ENCODE assay signal across 13 mouse cellular contexts in the genomic region with DNA sequence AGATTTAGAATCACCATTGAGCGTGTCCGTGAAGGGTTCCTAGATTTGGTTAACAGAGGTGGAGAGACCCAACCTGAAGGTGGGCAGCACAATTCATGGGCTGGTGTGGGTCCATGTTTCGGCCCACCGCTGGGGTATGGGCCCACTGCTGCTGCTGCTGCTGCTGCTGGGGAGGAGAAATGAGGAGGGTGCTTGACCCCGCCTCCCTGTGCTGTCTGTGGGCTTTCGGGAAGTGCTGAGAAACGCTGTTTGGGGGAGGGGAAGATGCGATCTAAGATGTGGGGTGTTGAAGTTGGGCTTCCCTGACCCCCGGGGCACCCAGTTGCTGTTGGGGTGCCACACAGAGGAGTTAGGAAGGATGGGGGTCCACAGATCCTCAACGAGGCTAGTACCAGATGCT. TPM values are rescaled to one million over a fixed set of nuclear protein-coding genes. Genes with fewer than 3 reads are reported as not detected.
DNase-seq lines count a peak whose midpoint lies in the region; ATAC-seq lines count a peak whose summit lies in the region.
"Had no signal": no experiment of that assay in that cellular context is flagged by ENCODE, and none has a peak within 500 bp of the region (broad histone marks: within the 10 kb centered on the region; RNA-seq: fewer than 3 reads in every experiment).

No protein-coding gene starts in this region.

- no peaks in the 10 kb centered on the region for H3K4me1 ChIP-seq in liver, embryonic 11.5 days (replicated peaks; ENCODE audit: control insufficient read depth, insufficient read depth, low read length)
- peaks cover 5% of the 10 kb centered on the region; the same call in 1 of the 2 replicates for H3K4me1 ChIP-seq in embryonic facial prominence, embryonic 10.5 days
- peaks cover 4% of the 10 kb centered on the region; the same call in 1 of the 2 replicates for H3K4me1 ChIP-seq in limb, embryonic 13.5 days

- no peak overlapping the region for H3K9ac ChIP-seq in liver, embryonic 11.5 days (ENCODE audit: low read depth, low read length)
- H3K9ac ChIP-seq in limb, embryonic 13.5 days = no peak overlapping the region; the same call in 1 of the 2 replicates
- H3K9ac ChIP-seq: hindbrain, embryonic 14.5 days had no signal

- no peak overlapping the region for H3K27ac ChIP-seq in liver, embryonic 11.5 days (ENCODE audit: low read depth, low read length)
- no peak overlapping the region for H3K27ac ChIP-seq in embryonic facial prominence, embryonic 10.5 days (replicated peaks)
- H3K27ac ChIP-seq in limb, embryonic 13.5 days = no peak overlapping the region
- H3K27ac ChIP-seq: hindbrain, embryonic 14.5 days had no signal

- no peak for ATAC-seq in liver, embryonic 11.5 days (replicated peaks; ENCODE audit: low FRiP score)
- no peak for ATAC-seq in limb, embryonic 13.5 days (ENCODE audit: low FRiP score, low read depth)
- no peak for ATAC-seq in CD4-positive, CD25-positive, alpha-beta regulatory T cell, adult 4 months

- 35% methylated on average over 10 of the region's 10 CpGs for WGBS in liver, embryonic 11.5 days
- 38% methylated on average over 10 of the region's 10 CpGs for WGBS in embryonic facial prominence, embryonic 10.5 days
- 38% methylated on average over 10 of the region's 10 CpGs for WGBS in limb, embryonic 13.5 days

- H3K4me3 ChIP-seq in liver, embryonic 11.5 days (ENCODE audit: low read depth, low read length) = no peak overlapping the region
- 0 out of 2 replicates have a peak overlapping the region, but pooled peaks have one; percentile 26 for H3K4me3 ChIP-seq in embryonic facial prominence, embryonic 10.5 days
- H3K4me3 ChIP-seq in limb, embryonic 13.5 days = no peak overlapping the region

- no peaks in the 10 kb centered on the region for H3K9me3 ChIP-seq in liver, embryonic 11.5 days (ENCODE audit: control insufficient read depth, low read length)
- no peaks in the 10 kb centered on the region for H3K9me3 ChIP-seq in embryonic facial prominence, embryonic 10.5 days
- H3K9me3 ChIP-seq in limb, embryonic 13.5 days = no peaks in the 10 kb centered on the region

- H3K27me3 ChIP-seq in liver, embryonic 11.5 days (replicated peaks; ENCODE audit: control insufficient read depth, insufficient read depth, low read length) = peaks cover 26% of the 10 kb centered on the region
- peaks cover 42% of the 10 kb centered on the region for H3K27me3 ChIP-seq in embryonic facial prominence, embryonic 10.5 days (replicated peaks; ENCODE audit: low read depth, poor library complexity, severe bottlenecking)
- H3K27me3 ChIP-seq in limb, embryonic 13.5 days = peaks cover 23% of the 10 kb centered on the region

- no peak for DNase-seq in liver, embryonic 11.5 days (ENCODE audit: low spot score)
- DNase-seq in liver (no peak), MEL-GATA-1-ER (ENCODE audit: extremely low read depth, low read depth) (peak; percentile 22)
- no peak for DNase-seq in embryonic facial prominence, embryonic 10.5 days (ENCODE audit: low spot score)
- DNase-seq in layer of hippocampus, postnatal 25 days (ENCODE audit: extremely low spot score in 1 of 2, low spot score in 1 of 2) = no peak
- no peak for DNase-seq in adrenal gland, postnatal 14 days
- DNase-seq: cerebellum, postnatal 10 days; left cerebral cortex, postnatal 4 days had no signal

- 0 out of 2 replicates have a peak overlapping the region, but pooled peaks have one; percentile 12 for H3K4me2 ChIP-seq in liver, embryonic 11.5 days
- H3K4me2 ChIP-seq in limb, embryonic 13.5 days (replicated peaks) = peak overlapping the region; percentile 50
- H3K4me2 ChIP-seq: hindbrain, embryonic 14.5 days had no signal

- no peaks in the 10 kb centered on the region for H3K36me3 ChIP-seq in liver, embryonic 11.5 days (ENCODE audit: control insufficient read depth, insufficient read depth, low read length)
- H3K36me3 ChIP-seq in embryonic facial prominence, embryonic 10.5 days (replicated peaks) = no peaks in the 10 kb centered on the region
- H3K36me3 ChIP-seq in limb, embryonic 13.5 days = no peaks in the 10 kb centered on the region

RNA-seq across cellular contexts. Expression of a gene that starts 10.9 kb away (rescaled TPM):
- polyA plus RNA-seq in liver, embryonic 11.5 days (2014; fragmentation: Nextera tagmentation; extraction: Ambion mirVana) = 0.08 TPM in 1 of 2 replicates, not detected in the other
- 0.24 and 0.57 TPM in 2 replicates for polyA plus RNA-seq in embryonic facial prominence, embryonic 10.5 days (2016; fragmentation: Nextera tagmentation; extraction: Ambion mirVana)
- 0.23 and 0.29 TPM in 2 replicates for polyA plus RNA-seq in limb, embryonic 13.5 days (2015; fragmentation: Nextera tagmentation; extraction: Ambion mirVana)
- 1 to 10 TPM; 4.8 to 5.1 TPM for total RNA-seq in layer of hippocampus, postnatal 25 days (2021)
- not detected for polyA plus RNA-seq in CD4-positive, CD25-positive, alpha-beta regulatory T cell, adult 4 months (2017; shearing (Covaris generic))
- total RNA-seq in adrenal gland, postnatal 14 days (2021) = 0.71 and 1.6 TPM in 2 replicates

RNA-seq across cellular contexts. Expression of a gene that starts 16.9 kb away (rescaled TPM):
- not detected in 2 replicates for polyA plus RNA-seq in liver, embryonic 11.5 days (2014; fragmentation: Nextera tagmentation; extraction: Ambion mirVana)
- 0.06 and 0.50 TPM in 2 replicates for polyA plus RNA-seq in embryonic facial prominence, embryonic 10.5 days (2016; fragmentation: Nextera tagmentation; extraction: Ambion mirVana)
- polyA plus RNA-seq in limb, embryonic 13.5 days (2015; fragmentation: Nextera tagmentation; extraction: Ambion mirVana) = not detected in 2 replicates
- total RNA-seq in layer of hippocampus, postnatal 25 days (2021) = under 1 TPM; 0.37 to 0.75 TPM
- under 1 TPM in 1 of 2 experiments, not detected in 1; 0.13 TPM for polyA plus RNA-seq in CD4-positive, CD25-positive, alpha-beta regulatory T cell, adult 4 months (2017; shearing (Covaris generic))
- total RNA-seq in adrenal gland, postnatal 14 days (2021) = not detected in 2 replicates
- polyA plus RNA-seq: large intestine, adult 2 months had no signal

RNA-seq across cellular contexts. Expression of a gene that starts 49.5 kb away (rescaled TPM):
- 19.4 and 23.1 TPM in 2 replicates for polyA plus RNA-seq in liver, embryonic 11.5 days (2014; fragmentation: Nextera tagmentation; extraction: Ambion mirVana)
- polyA plus RNA-seq in embryonic facial prominence, embryonic 10.5 days (2016; fragmentation: Nextera tagmentation; extraction: Ambion mirVana) = 32.6 and 33.7 TPM in 2 replicates
- 31.3 and 34.5 TPM in 2 replicates for polyA plus RNA-seq in limb, embryonic 13.5 days (2015; fragmentation: Nextera tagmentation; extraction: Ambion mirVana)
- total RNA-seq in layer of hippocampus, postnatal 25 days (2021) = 10 to 100 TPM; 23.2 to 23.9 TPM
- polyA plus RNA-seq in CD4-positive, CD25-positive, alpha-beta regulatory T cell, adult 4 months (2017; shearing (Covaris generic)) = 10 to 100 TPM; 10.7 to 14.2 TPM
- 15.4 and 18.2 TPM in 2 replicates for total RNA-seq in adrenal gland, postnatal 14 days (2021)

RNA-seq across cellular contexts. Expression of a gene that starts 49.5 kb away (rescaled TPM):
- 90.9 and 101 TPM in 2 replicates for polyA plus RNA-seq in liver, embryonic 11.5 days (2014; fragmentation: Nextera tagmentation; extraction: Ambion mirVana)
- polyA plus RNA-seq in embryonic facial prominence, embryonic 10.5 days (2016; fragmentation: Nextera tagmentation; extraction: Ambion mirVana) = 94.3 and 107 TPM in 2 replicates
- polyA plus RNA-seq in limb, embryonic 13.5 days (2015; fragmentation: Nextera tagmentation; extraction: Ambion mirVana) = 71.6 and 77.8 TPM in 2 replicates
- total RNA-seq in layer of hippocampus, postnatal 25 days (2021) = 10 to 100 TPM; 41.7 to 44.0 TPM
- 10 to 100 TPM; 61.6 to 74.8 TPM for polyA plus RNA-seq in CD4-positive, CD25-positive, alpha-beta regulatory T cell, adult 4 months (2017; shearing (Covaris generic))
- 39.6 and 45.3 TPM in 2 replicates for total RNA-seq in adrenal gland, postnatal 14 days (2021)

RNA-seq across cellular contexts. Expression of a gene that starts 58.2 kb away (rescaled TPM):
- polyA plus RNA-seq in liver, embryonic 11.5 days (2014; fragmentation: Nextera tagmentation; extraction: Ambion mirVana) = not detected in 2 replicates
- 0.19 and 0.83 TPM in 2 replicates for polyA plus RNA-seq in embryonic facial prominence, embryonic 10.5 days (2016; fragmentation: Nextera tagmentation; extraction: Ambion mirVana)
- polyA plus RNA-seq in limb, embryonic 13.5 days (2015; fragmentation: Nextera tagmentation; extraction: Ambion mirVana) = not detected in 2 replicates
- total RNA-seq in layer of hippocampus, postnatal 25 days (2021) = under 1 TPM in 1 of 2 experiments, not detected in 1; 0.39 TPM
- not detected for polyA plus RNA-seq in CD4-positive, CD25-positive, alpha-beta regulatory T cell, adult 4 months (2017; shearing (Covaris generic))
- total RNA-seq in adrenal gland, postnatal 14 days (2021) = not detected in 2 replicates
- polyA plus RNA-seq: gonadal fat pad, adult 2 months had no signal
